Mouse (Mus musculus) E14TG2a.4 (cell line): ENCODE measurements around the gene Gm49383.
"Not testable (repeated sequence)": the region's sequence is repeated elsewhere in the genome, so short reads cannot be mapped to it uniquely, and the experiment has no call there.

Source experiments
- H3K27me3 ChIP-seq: 2 replicates; pipeline ENCODE4 v1.6.1; 2014; ENCODE audit warnings: low read length, control low read depth; ENCODE audit not compliant: insufficient read depth
- H3K36me3 ChIP-seq: 2 replicates; pipeline ENCODE4 v1.6.1; 2014; ENCODE audit warnings: low read length, control low read depth; ENCODE audit not compliant: insufficient read depth
- H3K4me1 ChIP-seq: replicated peaks from 2 replicates; pipeline ENCODE4 v1.6.1; 2014; ENCODE audit warnings: low read depth, low read length, control low read depth
- H3K4me3 ChIP-seq: replicated peaks from 2 replicates; pipeline ENCODE4 v1.5.1; 2014; ENCODE audit warnings: mild to moderate bottlenecking, low read length
- H3K9me3 ChIP-seq: 2 replicates; pipeline ENCODE4 v1.6.1; 2014; ENCODE audit warnings: low read length, control low read depth
- CTCF ChIP-seq: conservative IDR thresholded peaks from 2 replicates; pipeline ENCODE4 v1.5.1; 2014; ENCODE audit warnings: low read length
- NANOG ChIP-seq: IDR thresholded peaks from 2 replicates; pipeline ENCODE4 v1.6.1; 2014; ENCODE audit warnings: borderline replicate concordance, low read length, mixed read lengths
- POU5F1 ChIP-seq: IDR thresholded peaks from 2 replicates; pipeline ENCODE4 v1.6.1; 2014; ENCODE audit warnings: low read length, borderline replicate concordance

The Gm49383 gene

GRCm38 (mm10) chr12:69179371-69179770 lies 17.5 kb downstream of the Gm49383 start:
- Histone ChIP-seq H3K36me3 (peaks cover 45% of the 10 kb centered on the region), H3K4me1 (peaks cover 28% of the 10 kb centered on the region), H3K4me3 (0 out of 2 replicates have a peak overlapping the region, but pooled peaks have one; percentile 27), H3K27me3 (no peaks in the 10 kb centered on the region), H3K9me3 (0 out of 2 replicates have a peak, but pooled peaks cover 5% of the 10 kb centered on the region)
- TF ChIP-seq CTCF: no peak
- TF ChIP-seq POU5F1: no peak
- TF ChIP-seq NANOG: no peak

DNA sequence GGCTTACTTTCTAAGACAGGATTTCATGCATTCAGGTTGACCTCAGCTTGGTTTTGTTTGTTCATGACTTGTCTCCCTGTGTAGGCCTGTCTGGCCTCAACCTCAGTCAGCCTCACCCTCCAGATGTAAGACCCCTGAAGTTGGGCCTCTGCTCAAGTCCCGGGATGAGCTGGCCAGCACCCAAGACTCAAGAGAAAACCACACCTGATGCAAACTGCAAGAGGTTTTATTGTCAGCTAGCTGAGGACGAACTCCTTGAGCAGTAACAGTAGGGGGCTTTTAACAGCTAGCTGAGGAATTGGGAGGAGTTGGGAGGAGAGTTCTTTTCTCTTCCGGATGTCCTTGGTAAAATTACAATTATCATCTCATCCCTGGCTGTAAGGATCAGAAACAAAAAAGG lies 19.4 kb downstream of the Gm49383 start:
- Histone ChIP-seq H3K4me1 (peaks cover 27% of the 10 kb centered on the region), H3K4me3 (no peak overlapping the region), H3K27me3 (no peaks in the 10 kb centered on the region), H3K9me3 (0 out of 2 replicates have a peak, but pooled peaks cover 5% of the 10 kb centered on the region), H3K36me3 (peaks cover 58% of the 10 kb centered on the region)
- no peak for TF ChIP-seq NANOG
- no peak for TF ChIP-seq POU5F1
- TF ChIP-seq CTCF: no peak

DNA sequence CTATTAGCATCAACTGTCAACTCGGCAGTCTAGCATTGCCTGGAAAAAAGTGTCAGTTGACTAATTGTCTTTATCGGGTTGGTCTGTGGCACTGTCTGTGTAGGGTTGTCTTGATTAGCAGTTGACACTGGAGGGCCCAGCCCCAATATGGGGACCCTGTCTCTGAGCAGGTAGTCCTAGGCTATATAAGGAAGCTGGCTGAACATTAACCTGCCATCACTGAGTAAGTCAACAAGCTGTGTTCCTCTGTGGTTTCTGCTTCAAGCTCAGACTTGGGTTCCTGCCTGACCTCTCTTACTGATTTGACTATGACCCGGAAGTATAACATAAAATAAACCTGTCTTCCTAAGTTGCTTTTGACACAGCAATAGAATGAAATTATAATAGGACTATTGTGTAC lies 20.9 kb downstream of the Gm49383 start:
- Histone ChIP-seq H3K4me1 (peaks cover 23% of the 10 kb centered on the region), H3K9me3 (0 out of 2 replicates have a peak, but pooled peaks cover 5% of the 10 kb centered on the region), H3K27me3 (no peaks in the 10 kb centered on the region), H3K4me3 (no peak overlapping the region), H3K36me3 (peaks cover 61% of the 10 kb centered on the region)
- TF ChIP-seq POU5F1 (no peak), NANOG (no peak), CTCF (no peak)

- TF ChIP-seq CTCF (no peak), POU5F1 (no peak), NANOG (no peak)
- Histone ChIP-seq H3K4me1 (peaks cover 33% of the 10 kb centered on the region), H3K9me3 (no peaks in the 10 kb centered on the region), H3K27me3 (no peaks in the 10 kb centered on the region), H3K4me3 (no peak overlapping the region), H3K36me3 (peaks cover 49% of the 10 kb centered on the region)
These were observed 25.6 kb downstream of the Gm49383 start for GRCm38 (mm10) chr12:69171307-69171706.

- H3K27me3 ChIP-seq: no peaks in the 10 kb centered on the region
- TF ChIP-seq NANOG (no peak), CTCF (no peak), POU5F1 (no peak)
- peak within 1 kb of the TSS; percentile 98 for H3K4me3 ChIP-seq
- H3K4me1 ChIP-seq: peaks cover 48% of the 10 kb centered on the region
- H3K36me3 ChIP-seq: peaks cover 23% of the 10 kb centered on the region
- no peaks in the 10 kb centered on the region for H3K9me3 ChIP-seq
These were observed 28.3 kb downstream of the Gm49383 start, which contains the start of gene Lrr1 for GRCm38 (mm10) chr12:69168461-69169106. Gene Lrr1, plus strand, starts transcription at chr12:69168814.

GRCm38 (mm10) chr12:69167656-69168460 lies 29.0 kb downstream of the Gm49383 start:
- H3K9me3 ChIP-seq: no peaks in the 10 kb centered on the region
- TF ChIP-seq POU5F1 (no peak), CTCF (no peak), NANOG (no peak)
- peaks cover 53% of the 10 kb centered on the region for H3K4me1 ChIP-seq
- H3K36me3 ChIP-seq: peaks cover 15% of the 10 kb centered on the region
- H3K27me3 ChIP-seq: no peaks in the 10 kb centered on the region
- peak overlapping the region; percentile 98 for H3K4me3 ChIP-seq

- H3K27me3 ChIP-seq, H3K9me3 ChIP-seq, H3K4me3 ChIP-seq: not testable (repeated sequence)
- peaks cover 50% of the 10 kb centered on the region for H3K4me1 ChIP-seq
- H3K36me3 ChIP-seq: peaks cover 10% of the 10 kb centered on the region
These were observed 29.9 kb downstream of the Gm49383 start for GRCm38 (mm10) chr12:69166861-69167581.

GRCm38 (mm10) chr12:69164904-69165303 lies 32.0 kb downstream of the Gm49383 start:
- H3K36me3 ChIP-seq: no peaks in the 10 kb centered on the region
- no peaks in the 10 kb centered on the region for H3K9me3 ChIP-seq
- H3K27me3 ChIP-seq: no peaks in the 10 kb centered on the region
- TF ChIP-seq POU5F1: no peak
- peaks cover 43% of the 10 kb centered on the region for H3K4me1 ChIP-seq
- H3K4me3 ChIP-seq: no peak overlapping the region

DNA sequence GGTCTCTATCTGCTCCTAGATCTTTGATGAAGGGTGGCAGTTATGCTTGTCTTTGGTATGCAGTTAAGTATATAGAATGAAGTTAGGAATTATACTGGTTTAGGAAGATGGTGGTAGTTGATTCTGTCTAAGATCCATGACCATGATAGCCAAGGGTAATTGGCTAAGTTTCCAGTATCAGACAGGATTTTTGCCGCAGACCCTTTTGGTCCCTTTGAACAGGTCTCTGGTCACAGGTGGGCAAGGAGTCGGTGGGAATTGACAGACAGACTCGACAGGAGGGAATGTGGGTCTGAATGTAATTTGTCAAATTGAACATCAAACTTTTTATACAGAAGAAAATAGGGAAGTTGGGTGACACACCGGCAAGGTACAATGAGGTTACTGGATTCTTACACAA lies 33.3 kb downstream of the Gm49383 start:
- not testable (repeated sequence) for H3K36me3 ChIP-seq, H3K9me3 ChIP-seq, H3K4me3 ChIP-seq, H3K27me3 ChIP-seq
- H3K4me1 ChIP-seq: peaks cover 41% of the 10 kb centered on the region

- H3K4me1 ChIP-seq: peaks cover 38% of the 10 kb centered on the region
- peaks cover 28% of the 10 kb centered on the region for H3K36me3 ChIP-seq
- H3K27me3 ChIP-seq, H3K4me3 ChIP-seq, H3K9me3 ChIP-seq: not testable (repeated sequence)
These were observed 36.2 kb downstream of the Gm49383 start for GRCm38 (mm10) chr12:69160677-69161076.
